Mouse (Mus musculus) limb, embryonic 10.5 days (tissue): ENCODE data around the gene Cdh10. TPM values are rescaled to one million over a fixed set of nuclear protein-coding genes. Genes with fewer than 3 reads are reported as not detected.

Source experiments
- DNase-seq: peaks from one replicate; pipeline ENCODE4 v3.0.0-alpha.2; 2017; ENCODE audit warnings: low spot score
- H3K27ac ChIP-seq: fragments of 300-500 bp; sonication (generic); 2 replicates; pipeline ENCODE4 v1.5.1; 2016; ENCODE audit warnings: mild to moderate bottlenecking
- H3K27me3 ChIP-seq: fragments of 300-500 bp; sonication (generic); 2 replicates; pipeline ENCODE4 v1.6.1; 2016; ENCODE audit warnings: low read depth, mild to moderate bottlenecking; ENCODE audit not compliant: poor library complexity, severe bottlenecking
- H3K36me3 ChIP-seq: fragments of 300-500 bp; sonication (generic); 2 replicates; pipeline ENCODE4 v1.6.1; 2016; ENCODE audit warnings: mild to moderate bottlenecking, moderate library complexity
- H3K4me1 ChIP-seq: fragments of 300-500 bp; sonication (generic); 2 replicates; pipeline ENCODE4 v1.6.1; 2016
- H3K4me3 ChIP-seq: fragments of 300-500 bp; sonication (generic); 2 replicates; pipeline ENCODE4 v1.5.1; 2016; ENCODE audit warnings: mild to moderate bottlenecking, moderate library complexity
- H3K9me3 ChIP-seq: fragments of 300-500 bp; sonication (generic); replicated peaks from 2 replicates; pipeline ENCODE4 v1.6.1; 2016; ENCODE audit warnings: mild to moderate bottlenecking
- WGBS: fragments of 180-500 bp; shearing (Covaris S2); methylation state at CpG from one replicate; pipeline ENCODE4 v1.1.7; 2016; 5-methylcytosine and 5-hydroxymethylcytosine counted together
- polyA plus RNA-seq: library from polyadenylated mRNA; unstranded; fragments of >200 nt; fragmentation: Nextera tagmentation; extraction: Ambion mirVana; gene quantifications from 2 replicates; pipeline ENCODE4 v1.2.1, GENCODE M21; 2016

Cdh10 gene
- polyA plus RNA-seq = 0.41 and 1.7 TPM in 2 replicates

DNA sequence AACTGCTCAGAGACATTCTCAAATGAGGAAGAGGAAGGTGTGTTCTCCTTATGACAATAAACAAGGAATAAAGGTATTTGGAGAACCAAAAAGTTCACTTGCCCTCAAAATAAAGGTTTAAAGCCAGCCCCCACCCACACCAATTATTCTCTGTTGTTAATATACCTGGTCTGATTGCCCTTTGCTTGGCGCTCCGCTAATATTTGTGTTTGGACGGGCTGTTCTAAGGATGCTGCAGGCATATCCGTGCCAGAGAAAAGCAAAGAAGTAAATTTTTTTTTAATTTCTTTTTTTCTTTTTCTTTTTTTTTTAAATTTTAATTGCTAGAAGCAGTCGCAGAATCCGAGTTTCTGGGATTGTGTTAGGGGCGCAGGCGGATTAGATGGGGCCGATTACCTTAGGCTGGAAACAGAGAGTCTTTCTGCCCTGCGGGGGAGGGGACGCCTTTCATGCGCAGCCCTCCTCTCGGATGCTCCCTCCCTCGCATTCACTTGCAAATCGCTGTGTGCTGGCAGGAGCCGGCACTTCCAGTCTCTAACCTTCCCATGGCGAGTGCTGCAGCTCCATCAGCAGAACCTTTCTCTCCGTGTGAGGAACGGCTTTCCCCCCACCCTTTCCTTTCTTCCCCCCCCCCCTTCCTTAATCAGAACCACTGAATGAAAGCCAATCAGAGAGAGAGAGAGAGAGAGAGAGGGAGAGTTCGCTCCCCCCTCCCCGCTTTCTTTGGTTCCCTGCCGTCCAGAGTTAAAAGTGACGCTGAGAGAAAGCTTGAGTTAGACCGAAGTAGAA lies at the start of gene Cdh10:
TSS of gene Cdh10 (plus strand) at position 763 of the 789 bp plus-strand sequence.
- H3K27ac ChIP-seq = peak within 1 kb of the TSS; percentile 72
- 2% methylated on average over 24 of the region's 24 CpGs for WGBS

GRCm38 (mm10) chr15:18809148-18809827 lies 9.5 kb upstream of the Cdh10 start:
- no peak overlapping the region for H3K27ac ChIP-seq
- H3K9me3 ChIP-seq = no peaks in the 10 kb centered on the region
- WGBS = 72% methylated on average over 4 of the region's 4 CpGs
- no peak for DNase-seq
- H3K27me3 ChIP-seq = no peaks in the 10 kb centered on the region
- no peaks in the 10 kb centered on the region for H3K36me3 ChIP-seq
- H3K4me1 ChIP-seq = no peaks in the 10 kb centered on the region
- no peak overlapping the region for H3K4me3 ChIP-seq

More for the DNA sequence above, at the start of gene Cdh10:
- DNase-seq = peak; percentile 65
- peaks cover 3% of the 10 kb centered on the region; the same call in 1 of the 2 replicates for H3K4me1 ChIP-seq
- no peaks in the 10 kb centered on the region for H3K9me3 ChIP-seq
- no peaks in the 10 kb centered on the region for H3K36me3 ChIP-seq
- H3K4me3 ChIP-seq = peak within 1 kb of the TSS; percentile 55
- no peaks in the 10 kb centered on the region for H3K27me3 ChIP-seq

DNA sequence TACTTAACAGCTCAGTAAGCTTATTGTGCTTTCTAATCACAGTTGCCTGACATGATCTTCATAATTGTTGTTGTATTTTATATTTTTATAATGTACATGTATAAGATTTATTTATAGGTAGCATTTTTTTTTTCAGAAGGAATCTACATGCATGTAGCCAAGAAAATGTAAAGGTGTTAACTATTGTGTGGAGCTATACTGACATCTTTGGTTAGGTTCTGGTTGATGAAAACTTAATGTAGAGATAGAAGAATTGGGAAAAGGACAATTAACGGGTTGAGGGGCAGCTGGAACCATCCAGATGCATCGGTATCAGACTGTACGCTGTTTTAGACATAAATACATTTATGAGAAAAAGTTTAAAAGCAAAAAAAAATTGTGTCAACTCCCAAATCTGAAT lies 1.0 kb upstream of the Cdh10 start:
- no peak overlapping the region for H3K27ac ChIP-seq

GRCm38 (mm10) chr15:18820226-18820625 lies 1.5 kb downstream of the Cdh10 start:
- Histone ChIP-seq H3K27me3 (no peaks in the 10 kb centered on the region), H3K4me1 (peaks cover 3% of the 10 kb centered on the region; the same call in 1 of the 2 replicates), H3K4me3 (no peak overlapping the region), H3K27ac (no peak overlapping the region), H3K36me3 (no peaks in the 10 kb centered on the region), H3K9me3 (no peaks in the 10 kb centered on the region)
- no peak for DNase-seq
- 45% methylated on average over 3 of the region's 3 CpGs for WGBS

More for the DNA sequence above, 1.0 kb upstream of the Cdh10 start:
- no peaks in the 10 kb centered on the region for H3K36me3 ChIP-seq
- no peaks in the 10 kb centered on the region for H3K9me3 ChIP-seq
- no peak for DNase-seq
- WGBS = 77% methylated on average over 3 of the region's 3 CpGs
- H3K4me1 ChIP-seq = peaks cover 3% of the 10 kb centered on the region; the same call in 1 of the 2 replicates
- H3K27me3 ChIP-seq = no peaks in the 10 kb centered on the region
- no peak overlapping the region for H3K4me3 ChIP-seq

GRCm38 (mm10) chr15:18821114-18821756 lies 2.5 kb downstream of the Cdh10 start:
- no peak overlapping the region for H3K27ac ChIP-seq
- no peaks in the 10 kb centered on the region for H3K36me3 ChIP-seq
- WGBS = 26% methylated on average over 10 of the region's 10 CpGs
- DNase-seq = peak; percentile 84
- no peaks in the 10 kb centered on the region for H3K9me3 ChIP-seq
- no peaks in the 10 kb centered on the region for H3K27me3 ChIP-seq
- peaks cover 3% of the 10 kb centered on the region; the same call in 1 of the 2 replicates for H3K4me1 ChIP-seq
- no peak overlapping the region for H3K4me3 ChIP-seq

DNA sequence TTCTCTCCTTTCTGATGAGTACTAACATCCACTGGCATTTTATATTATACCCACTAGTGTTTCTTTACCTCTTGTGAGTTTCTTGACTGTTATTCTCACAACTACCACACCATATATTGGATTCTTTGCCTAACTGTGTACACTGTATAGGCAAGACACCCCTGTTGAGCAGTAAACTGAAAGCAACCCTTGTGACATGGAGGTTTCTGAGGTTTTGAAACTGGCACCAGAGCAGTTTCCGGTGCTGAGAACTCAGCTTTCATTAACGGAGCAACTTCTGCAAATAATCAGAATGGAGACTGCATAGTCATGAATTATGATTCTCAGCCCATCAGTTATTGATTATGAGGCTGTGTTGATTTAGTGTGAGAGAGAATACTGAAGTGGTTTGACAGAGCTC lies 4.7 kb downstream of the Cdh10 start:
- no peak for DNase-seq
- H3K4me1 ChIP-seq = peaks cover 3% of the 10 kb centered on the region; the same call in 1 of the 2 replicates
- H3K27me3 ChIP-seq = no peaks in the 10 kb centered on the region
- H3K27ac ChIP-seq = no peak overlapping the region
- no peak overlapping the region for H3K4me3 ChIP-seq
- H3K36me3 ChIP-seq = no peaks in the 10 kb centered on the region
- 82% methylated on average over 2 of the region's 2 CpGs for WGBS
- H3K9me3 ChIP-seq = no peaks in the 10 kb centered on the region

- WGBS = 18% methylated on average over 4 of the region's 4 CpGs
- H3K27ac ChIP-seq = no peak overlapping the region
- peak; percentile 50 for DNase-seq
- H3K36me3 ChIP-seq = no peaks in the 10 kb centered on the region
- H3K4me1 ChIP-seq = no peaks in the 10 kb centered on the region
- H3K9me3 ChIP-seq = no peaks in the 10 kb centered on the region
- no peaks in the 10 kb centered on the region for H3K27me3 ChIP-seq
- no peak overlapping the region for H3K4me3 ChIP-seq
Observed at GRCm38 (mm10) chr15:18832263-18832662, 13.5 kb downstream of the Cdh10 start.

DNA sequence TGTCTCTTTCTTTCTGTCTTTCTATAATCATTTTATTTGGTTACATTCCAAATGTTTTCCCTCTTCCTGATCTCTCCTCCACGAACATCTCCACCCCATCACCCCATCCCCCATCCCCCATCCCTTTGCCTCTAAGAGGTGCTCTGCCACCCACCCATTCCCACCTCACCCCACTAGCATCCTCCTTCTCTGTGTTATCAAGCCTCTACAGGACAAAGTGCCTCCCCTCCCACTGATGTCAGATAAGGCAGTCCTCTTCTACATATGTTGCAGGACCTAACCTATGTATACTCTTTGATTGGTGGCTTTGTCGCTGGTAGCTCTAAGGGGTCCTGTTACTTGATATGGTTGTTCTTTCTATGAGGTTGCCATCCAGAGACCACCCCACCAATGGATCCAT lies 23.0 kb downstream of the Cdh10 start:
- Histone ChIP-seq H3K4me1 (peaks cover 9% of the 10 kb centered on the region), H3K27ac (no peak overlapping the region), H3K27me3 (no peaks in the 10 kb centered on the region), H3K36me3 (no peaks in the 10 kb centered on the region), H3K9me3 (no peaks in the 10 kb centered on the region), H3K4me3 (no peak overlapping the region)
- DNase-seq = no peak
- 92% methylated on average over 2 of the region's 2 CpGs for WGBS

DNA sequence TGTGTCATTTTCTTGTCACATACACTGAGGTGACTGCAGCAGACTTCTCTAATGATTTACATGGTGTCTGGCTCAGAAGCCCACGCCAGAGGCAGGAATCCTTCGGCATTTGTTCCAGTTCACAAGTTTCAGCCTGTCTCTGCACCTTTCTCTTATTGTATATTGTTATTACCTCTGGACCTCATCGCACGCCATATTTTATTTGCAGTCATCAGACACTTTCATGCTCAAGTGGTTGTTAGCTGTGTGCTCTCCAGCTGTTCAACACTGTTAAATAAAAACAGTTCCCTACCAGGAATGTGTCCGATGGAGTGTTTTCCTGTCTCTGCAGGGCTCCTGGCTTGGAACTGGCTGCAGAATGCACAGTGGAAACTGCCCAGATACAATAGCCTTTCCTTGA lies 26.1 kb downstream of the Cdh10 start:
- Histone ChIP-seq H3K27ac (no peak overlapping the region), H3K36me3 (no peaks in the 10 kb centered on the region), H3K9me3 (no peaks in the 10 kb centered on the region), H3K4me1 (peaks cover 9% of the 10 kb centered on the region), H3K27me3 (no peaks in the 10 kb centered on the region), H3K4me3 (no peak overlapping the region)
- peak; percentile 30 for DNase-seq
- WGBS = 49% methylated on average over 5 of the region's 5 CpGs

DNA sequence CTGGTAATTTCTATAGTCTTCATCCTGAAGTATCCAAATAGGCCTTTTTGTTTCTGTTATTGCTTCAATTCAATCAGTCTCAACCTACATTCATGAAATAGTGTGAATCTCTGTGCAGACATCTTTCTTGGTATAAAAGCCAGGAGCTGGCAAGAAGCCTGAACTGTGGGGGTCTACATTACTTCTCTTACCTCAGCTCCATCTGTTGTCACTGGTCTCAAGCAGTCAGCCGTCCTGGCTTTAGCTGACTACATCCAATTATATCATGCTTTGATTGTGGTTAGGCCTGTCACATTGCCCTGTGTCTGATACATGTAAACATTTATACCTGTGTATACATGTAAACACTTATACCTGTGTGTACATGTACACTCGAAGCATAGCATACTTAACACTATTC lies 31.8 kb downstream of the Cdh10 start:
- Histone ChIP-seq H3K9me3 (no peaks in the 10 kb centered on the region), H3K27ac (no peak overlapping the region), H3K36me3 (no peaks in the 10 kb centered on the region), H3K27me3 (no peaks in the 10 kb centered on the region), H3K4me1 (no peaks in the 10 kb centered on the region), H3K4me3 (no peak overlapping the region)
- 94% methylated on average over 2 of the region's 2 CpGs for WGBS
- DNase-seq = no peak

GRCm38 (mm10) chr15:18858135-18858534 lies 39.4 kb downstream of the Cdh10 start:
- Histone ChIP-seq H3K4me3 (no peak overlapping the region), H3K36me3 (no peaks in the 10 kb centered on the region), H3K27me3 (no peaks in the 10 kb centered on the region), H3K4me1 (no peaks in the 10 kb centered on the region), H3K9me3 (no peaks in the 10 kb centered on the region), H3K27ac (no peak overlapping the region)
- WGBS = 81% methylated on average over 2 of the region's 2 CpGs
- DNase-seq = no peak

- Histone ChIP-seq H3K27ac (no peak overlapping the region), H3K9me3 (no peaks in the 10 kb centered on the region)
- 97% methylated on average over 2 of the region's 2 CpGs for WGBS
Observed at GRCm38 (mm10) chr15:18869871-18870270, 51.1 kb downstream of the Cdh10 start.

GRCm38 (mm10) chr15:18881467-18881866 lies 62.7 kb downstream of the Cdh10 start:
- no peaks in the 10 kb centered on the region for H3K9me3 ChIP-seq
- H3K4me1 ChIP-seq = no peaks in the 10 kb centered on the region
- H3K27ac ChIP-seq = no peak overlapping the region
- H3K36me3 ChIP-seq = no peaks in the 10 kb centered on the region
- H3K27me3 ChIP-seq = no peaks in the 10 kb centered on the region
- no peak overlapping the region for H3K4me3 ChIP-seq
- DNase-seq = no peak
- WGBS = 88% methylated on average over 5 of the region's 5 CpGs

More at GRCm38 (mm10) chr15:18869871-18870270, 51.1 kb downstream of the Cdh10 start:
- H3K4me3 ChIP-seq = no peak overlapping the region
- H3K4me1 ChIP-seq = no peaks in the 10 kb centered on the region
- H3K36me3 ChIP-seq = no peaks in the 10 kb centered on the region
- H3K27me3 ChIP-seq = no peaks in the 10 kb centered on the region
- DNase-seq = no peak
